Mouse (Mus musculus): ENCODE data around the gene Sfxn3. TPM values are rescaled to one million over a fixed set of nuclear protein-coding genes. Genes with fewer than 3 reads are reported as not detected.

The Sfxn3 gene
- polyA plus RNA-seq, 1 experiment from 2014 or later: 26.7 TPM

DNA sequence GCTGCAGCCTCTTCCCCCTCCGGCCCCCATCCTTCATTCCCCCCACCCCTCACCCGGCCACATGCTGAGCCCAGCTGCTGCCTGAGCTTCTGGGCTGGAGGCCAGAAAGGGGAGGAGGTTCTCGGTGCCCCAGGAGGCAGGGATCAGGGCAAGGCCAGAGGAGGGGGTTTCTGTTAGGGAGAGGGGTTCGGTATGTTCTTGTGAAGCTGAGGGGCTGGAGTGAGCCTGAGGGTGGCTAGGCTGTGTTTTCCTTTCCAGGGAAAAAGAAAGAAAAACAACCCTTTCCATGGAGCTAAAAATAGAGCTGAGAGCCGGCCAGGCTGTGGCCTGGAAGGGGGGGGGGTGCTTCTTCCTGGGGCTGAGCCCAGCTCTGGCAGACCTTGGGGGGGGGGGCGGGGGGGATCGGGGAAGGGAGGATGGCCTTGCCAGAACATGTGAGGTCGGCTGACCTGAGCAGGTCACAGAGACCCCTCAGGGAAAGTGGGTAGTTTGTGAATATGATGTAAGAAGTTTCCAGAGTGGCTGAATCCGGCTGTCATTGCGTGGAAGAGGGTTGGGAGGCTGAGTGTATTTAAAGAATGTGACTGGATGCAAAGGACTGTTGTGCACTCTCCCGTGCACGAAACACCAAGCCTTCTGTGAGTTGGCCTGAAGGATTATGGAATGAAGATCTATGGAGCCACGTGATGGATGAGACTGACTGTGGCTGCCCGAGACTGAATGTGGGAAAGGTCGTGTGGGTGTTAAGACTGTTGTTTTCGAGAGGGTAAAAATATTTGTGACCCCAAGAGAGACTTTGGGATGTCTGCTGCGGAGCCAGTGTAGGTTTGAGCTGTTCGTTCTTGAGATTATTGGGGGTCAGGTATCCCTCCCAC lies 30.7 kb upstream of the Sfxn3 start:
- Histone ChIP-seq H3K27ac (replicated peaks) (peak overlapping the region; percentile 99), H3K36me3 (ENCODE audit: control insufficient read depth, insufficient read depth, low read length) (peaks cover 3% of the 10 kb centered on the region; the same call in 1 of the 2 replicates), H3K9ac (ENCODE audit: low read length) (peak overlapping the region; percentile 85), H3K4me3 (ENCODE audit: low read depth, low read length) (peak overlapping the region; percentile 63), H3K27me3 (ENCODE audit: control insufficient read depth, insufficient read depth, low read length) (no peaks in the 10 kb centered on the region), H3K4me2 (replicated peaks; ENCODE audit: low read depth) (peak overlapping the region; percentile 95), H3K9me3 (ENCODE audit: control insufficient read depth, low read length) (no peaks in the 10 kb centered on the region), H3K4me1 (replicated peaks; ENCODE audit: control insufficient read depth, insufficient read depth) (peaks cover 7% of the 10 kb centered on the region)
- WGBS: under 1% methylated on average over 16 of the region's 18 CpGs
- ATAC-seq (ENCODE audit: low FRiP score, low TSS enrichment): peak; percentile 7; the same call in 1 of the 2 replicates
- peak; percentile 84 for DNase-seq (ENCODE audit: low spot score)
- no peak for TF ChIP-seq EP300 (optimal IDR thresholded peaks at IDR 0.05)
- TF ChIP-seq CTCF (IDR thresholded peaks at IDR 0.05; ENCODE audit: low read depth): no peak

GRCm38 (mm10) chr19:45017216-45017771 lies 30.0 kb upstream of the Sfxn3 start:
- no peaks in the 10 kb centered on the region; the same call in 1 of the 2 replicates for H3K36me3 ChIP-seq (ENCODE audit: control insufficient read depth, insufficient read depth, low read length)
- ATAC-seq (ENCODE audit: low FRiP score, low TSS enrichment) (peak; percentile 10; the same call in 1 of the 2 replicates), DNase-seq (ENCODE audit: low spot score) (peak; percentile 86)
- peak overlapping the region; percentile 85 for H3K9ac ChIP-seq (ENCODE audit: low read length)
- peak; percentile 67 for TF ChIP-seq CTCF (IDR thresholded peaks at IDR 0.05; ENCODE audit: low read depth)
- no peak for TF ChIP-seq EP300 (optimal IDR thresholded peaks at IDR 0.05)
- H3K4me3 ChIP-seq (ENCODE audit: low read depth, low read length): peak overlapping the region; percentile 63
- H3K27me3 ChIP-seq (ENCODE audit: control insufficient read depth, insufficient read depth, low read length): no peaks in the 10 kb centered on the region
- no peaks in the 10 kb centered on the region for H3K9me3 ChIP-seq (ENCODE audit: control insufficient read depth, low read length)
- H3K4me1 ChIP-seq (replicated peaks; ENCODE audit: control insufficient read depth, insufficient read depth): peaks cover 7% of the 10 kb centered on the region
- WGBS: 0% methylated on average over 21 of the region's 27 CpGs
- H3K4me2 ChIP-seq (replicated peaks; ENCODE audit: low read depth): peak overlapping the region; percentile 95
- peak overlapping the region; percentile 99 for H3K27ac ChIP-seq (replicated peaks)

- H3K4me3 ChIP-seq (ENCODE audit: low read depth, low read length): peak overlapping the region; percentile 63
- no peaks in the 10 kb centered on the region for H3K9me3 ChIP-seq (ENCODE audit: control insufficient read depth, low read length)
- H3K27ac ChIP-seq (replicated peaks): peak overlapping the region; percentile 99
- peak overlapping the region; percentile 85 for H3K9ac ChIP-seq (ENCODE audit: low read length)
- TF ChIP-seq CTCF (IDR thresholded peaks at IDR 0.05; ENCODE audit: low read depth): no peak
- no peak for TF ChIP-seq EP300 (optimal IDR thresholded peaks at IDR 0.05)
- WGBS: under 1% methylated on average over 36 of the region's 48 CpGs
- peak overlapping the region; percentile 95 for H3K4me2 ChIP-seq (replicated peaks; ENCODE audit: low read depth)
- peak; percentile 91 for DNase-seq (ENCODE audit: low spot score)
- H3K4me1 ChIP-seq (replicated peaks; ENCODE audit: control insufficient read depth, insufficient read depth): peaks cover 7% of the 10 kb centered on the region
- ATAC-seq (ENCODE audit: low FRiP score, low TSS enrichment): peak; percentile 59
- no peaks in the 10 kb centered on the region for H3K36me3 ChIP-seq (ENCODE audit: control insufficient read depth, insufficient read depth, low read length)
- H3K27me3 ChIP-seq (ENCODE audit: control insufficient read depth, insufficient read depth, low read length): no peaks in the 10 kb centered on the region
Measured at GRCm38 (mm10) chr19:45017909-45018308, 29.4 kb upstream of the Sfxn3 start.

- Histone ChIP-seq H3K27me3 (ENCODE audit: control insufficient read depth, insufficient read depth, low read length) (no peaks in the 10 kb centered on the region), H3K9ac (ENCODE audit: low read length) (peak overlapping the region; percentile 85), H3K9me3 (ENCODE audit: control insufficient read depth, low read length) (no peaks in the 10 kb centered on the region), H3K27ac (replicated peaks) (peak overlapping the region; percentile 99), H3K4me2 (replicated peaks; ENCODE audit: low read depth) (peak overlapping the region; percentile 95), H3K4me3 (ENCODE audit: low read depth, low read length) (peak overlapping the region; percentile 63), H3K4me1 (replicated peaks; ENCODE audit: control insufficient read depth, insufficient read depth) (peaks cover 7% of the 10 kb centered on the region), H3K36me3 (ENCODE audit: control insufficient read depth, insufficient read depth, low read length) (no peaks in the 10 kb centered on the region; the same call in 1 of the 2 replicates)
- DNase-seq (ENCODE audit: low spot score) (no peak), ATAC-seq (ENCODE audit: low FRiP score, low TSS enrichment) (no peak)
- 1% methylated on average over 11 of the region's 13 CpGs for WGBS
- TF ChIP-seq CTCF (IDR thresholded peaks at IDR 0.05; ENCODE audit: low read depth) (no peak), EP300 (optimal IDR thresholded peaks at IDR 0.05) (no peak)
Measured at GRCm38 (mm10) chr19:45018351-45018831, 28.9 kb upstream of the Sfxn3 start.

GRCm38 (mm10) chr19:45020348-45020747 lies 27.0 kb upstream of the Sfxn3 start:
- WGBS: 31% methylated on average over 6 of the region's 6 CpGs
- Histone ChIP-seq H3K4me2 (replicated peaks; ENCODE audit: low read depth) (peak overlapping the region; percentile 43), H3K9me3 (ENCODE audit: control insufficient read depth, low read length) (no peaks in the 10 kb centered on the region), H3K4me1 (replicated peaks; ENCODE audit: control insufficient read depth, insufficient read depth) (peaks cover 2% of the 10 kb centered on the region), H3K4me3 (ENCODE audit: low read depth, low read length) (no peak overlapping the region; the same call in none of the 2 replicates), H3K9ac (ENCODE audit: low read length) (peak overlapping the region; percentile 48), H3K36me3 (ENCODE audit: control insufficient read depth, insufficient read depth, low read length) (peaks cover 12% of the 10 kb centered on the region), H3K27ac (replicated peaks) (peak overlapping the region; percentile 58), H3K27me3 (ENCODE audit: control insufficient read depth, insufficient read depth, low read length) (no peaks in the 10 kb centered on the region)
- TF ChIP-seq EP300 (optimal IDR thresholded peaks at IDR 0.05) (no peak), CTCF (IDR thresholded peaks at IDR 0.05; ENCODE audit: low read depth) (no peak)
- DNase-seq (ENCODE audit: low spot score) (peak; percentile 66), ATAC-seq (ENCODE audit: low FRiP score, low TSS enrichment) (0 out of 2 replicates have a peak, but pooled peaks have one; percentile 6)
